Mouse (Mus musculus): Measurements from ENCODE around the gene Macrod2. TPM values are rescaled to one million over a fixed set of nuclear protein-coding genes. Genes with fewer than 3 reads are reported as not detected.

The Macrod2 gene
- polyA plus RNA-seq, 1 experiment, result 16.3 TPM

- H3K4me3 ChIP-seq (ENCODE audit: control insufficient read depth, low read depth, low read length), result no peak overlapping the region
- H3K27ac ChIP-seq (ENCODE audit: control insufficient read depth, insufficient read depth, low read depth, low read length), result no peak overlapping the region
- H3K4me1 ChIP-seq (ENCODE audit: control insufficient read depth, insufficient read depth, low read length), result no peaks in the 10 kb centered on the region
- H3K27me3 ChIP-seq (ENCODE audit: control insufficient read depth, insufficient read depth, low read length), result no peaks in the 10 kb centered on the region
- H3K36me3 ChIP-seq (ENCODE audit: control insufficient read depth, insufficient read depth, low read length), result no peaks in the 10 kb centered on the region
- TF ChIP-seq CTCF (IDR thresholded peaks at IDR 0.05; ENCODE audit: control insufficient read depth, insufficient read depth, insufficient replicate concordance, low read depth, low read length), result no peak
- no peak for TF ChIP-seq POLR2A (IDR thresholded peaks at IDR 0.05; ENCODE audit: control insufficient read depth, low read depth, low read length)
Observed at GRCm38 (mm10) chr2:140826241-140826640, 431.1 kb downstream of the Macrod2 start.

- no peaks in the 10 kb centered on the region for H3K36me3 ChIP-seq (ENCODE audit: control insufficient read depth, insufficient read depth, low read length)
- no peaks in the 10 kb centered on the region for H3K4me1 ChIP-seq (ENCODE audit: control insufficient read depth, insufficient read depth, low read length)
- no peaks in the 10 kb centered on the region for H3K27me3 ChIP-seq (ENCODE audit: control insufficient read depth, insufficient read depth, low read length)
- TF ChIP-seq POLR2A (IDR thresholded peaks at IDR 0.05; ENCODE audit: control insufficient read depth, low read depth, low read length) (no peak), CTCF (IDR thresholded peaks at IDR 0.05; ENCODE audit: control insufficient read depth, insufficient read depth, insufficient replicate concordance, low read depth, low read length) (no peak)
- no peak overlapping the region for H3K27ac ChIP-seq (ENCODE audit: control insufficient read depth, insufficient read depth, low read depth, low read length)
- no peak overlapping the region for H3K4me3 ChIP-seq (ENCODE audit: control insufficient read depth, low read depth, low read length)
Observed at GRCm38 (mm10) chr2:140828859-140829258, 433.8 kb downstream of the Macrod2 start.

GRCm38 (mm10) chr2:140830086-140830485 is 435.0 kb downstream of the Macrod2 start:
- no peaks in the 10 kb centered on the region for H3K27me3 ChIP-seq (ENCODE audit: control insufficient read depth, insufficient read depth, low read length)
- no peak overlapping the region for H3K4me3 ChIP-seq (ENCODE audit: control insufficient read depth, low read depth, low read length)
- TF ChIP-seq CTCF (IDR thresholded peaks at IDR 0.05; ENCODE audit: control insufficient read depth, insufficient read depth, insufficient replicate concordance, low read depth, low read length), result no peak
- no peak for TF ChIP-seq POLR2A (IDR thresholded peaks at IDR 0.05; ENCODE audit: control insufficient read depth, low read depth, low read length)
- no peak overlapping the region for H3K27ac ChIP-seq (ENCODE audit: control insufficient read depth, insufficient read depth, low read depth, low read length)
- H3K36me3 ChIP-seq (ENCODE audit: control insufficient read depth, insufficient read depth, low read length), result no peaks in the 10 kb centered on the region
- H3K4me1 ChIP-seq (ENCODE audit: control insufficient read depth, insufficient read depth, low read length), result no peaks in the 10 kb centered on the region

GRCm38 (mm10) chr2:140839371-140839770 is 444.3 kb downstream of the Macrod2 start:
- no peak for TF ChIP-seq CTCF (IDR thresholded peaks at IDR 0.05; ENCODE audit: control insufficient read depth, insufficient read depth, insufficient replicate concordance, low read depth, low read length)
- no peak for TF ChIP-seq POLR2A (IDR thresholded peaks at IDR 0.05; ENCODE audit: control insufficient read depth, low read depth, low read length)

GRCm38 (mm10) chr2:140839880-140840279 is 444.8 kb downstream of the Macrod2 start:
- H3K36me3 ChIP-seq (ENCODE audit: control insufficient read depth, insufficient read depth, low read length), result no peaks in the 10 kb centered on the region
- no peak overlapping the region for H3K4me3 ChIP-seq (ENCODE audit: control insufficient read depth, low read depth, low read length)
- H3K4me1 ChIP-seq (ENCODE audit: control insufficient read depth, insufficient read depth, low read length), result no peaks in the 10 kb centered on the region
- no peak overlapping the region for H3K27ac ChIP-seq (ENCODE audit: control insufficient read depth, insufficient read depth, low read depth, low read length)
- H3K27me3 ChIP-seq (ENCODE audit: control insufficient read depth, insufficient read depth, low read length), result no peaks in the 10 kb centered on the region
- TF ChIP-seq CTCF (IDR thresholded peaks at IDR 0.05; ENCODE audit: control insufficient read depth, insufficient read depth, insufficient replicate concordance, low read depth, low read length), result no peak
- TF ChIP-seq POLR2A (IDR thresholded peaks at IDR 0.05; ENCODE audit: control insufficient read depth, low read depth, low read length), result no peak

More at GRCm38 (mm10) chr2:140839371-140839770, 444.3 kb downstream of the Macrod2 start:
- H3K36me3 ChIP-seq (ENCODE audit: control insufficient read depth, insufficient read depth, low read length), result no peaks in the 10 kb centered on the region
- H3K4me3 ChIP-seq (ENCODE audit: control insufficient read depth, low read depth, low read length), result no peak overlapping the region
- H3K27me3 ChIP-seq (ENCODE audit: control insufficient read depth, insufficient read depth, low read length), result no peaks in the 10 kb centered on the region
- no peaks in the 10 kb centered on the region for H3K4me1 ChIP-seq (ENCODE audit: control insufficient read depth, insufficient read depth, low read length)
- H3K27ac ChIP-seq (ENCODE audit: control insufficient read depth, insufficient read depth, low read depth, low read length), result no peak overlapping the region

- Histone ChIP-seq H3K27me3 (ENCODE audit: control insufficient read depth, insufficient read depth, low read length) (no peaks in the 10 kb centered on the region), H3K27ac (ENCODE audit: control insufficient read depth, insufficient read depth, low read depth, low read length) (no peak overlapping the region), H3K4me1 (ENCODE audit: control insufficient read depth, insufficient read depth, low read length) (no peaks in the 10 kb centered on the region), H3K4me3 (ENCODE audit: control insufficient read depth, low read depth, low read length) (no peak overlapping the region), H3K36me3 (ENCODE audit: control insufficient read depth, insufficient read depth, low read length) (no peaks in the 10 kb centered on the region)
- no peak for TF ChIP-seq POLR2A (IDR thresholded peaks at IDR 0.05; ENCODE audit: control insufficient read depth, low read depth, low read length)
- no peak for TF ChIP-seq CTCF (IDR thresholded peaks at IDR 0.05; ENCODE audit: control insufficient read depth, insufficient read depth, insufficient replicate concordance, low read depth, low read length)
Observed at GRCm38 (mm10) chr2:140844030-140844429, 448.9 kb downstream of the Macrod2 start.

GRCm38 (mm10) chr2:140847817-140848428 is 452.8 kb downstream of the Macrod2 start:
- H3K27ac ChIP-seq (ENCODE audit: control insufficient read depth, insufficient read depth, low read depth, low read length), result no peak overlapping the region
- H3K4me1 ChIP-seq (ENCODE audit: control insufficient read depth, insufficient read depth, low read length), result no peaks in the 10 kb centered on the region
- H3K4me3 ChIP-seq (ENCODE audit: control insufficient read depth, low read depth, low read length), result no peak overlapping the region
- no peaks in the 10 kb centered on the region for H3K36me3 ChIP-seq (ENCODE audit: control insufficient read depth, insufficient read depth, low read length)
- H3K27me3 ChIP-seq (ENCODE audit: control insufficient read depth, insufficient read depth, low read length), result no peaks in the 10 kb centered on the region
- TF ChIP-seq CTCF (IDR thresholded peaks at IDR 0.05; ENCODE audit: control insufficient read depth, insufficient read depth, insufficient replicate concordance, low read depth, low read length), result no peak

Measured in testis, adult 2 months (tissue).